Mouse (Mus musculus) kidney, adult 2 months (tissue): ENCODE measurements around the gene Nbeal1.

Experiments used
- CTCF ChIP-seq: fragments of 200-500 bp; conservative IDR thresholded peaks from 2 replicates; pipeline ENCODE4 v1.5.1; 2011; ENCODE audit warnings: low read depth, mild to moderate bottlenecking, control low read depth, low read length, moderate library complexity, mixed read lengths; ENCODE audit not compliant: insufficient read depth, insufficient read length
- POLR2A ChIP-seq: fragments of 200-500 bp; IDR thresholded peaks from one replicate; pipeline ENCODE4 v1.6.1; 2011; ENCODE audit warnings: low read depth, low read length, control low read depth

- TF ChIP-seq CTCF (no peak), POLR2A (no peak)
Measured at GRCm38 (mm10) chr1:60376556-60376955, 196.2 kb downstream of the Nbeal1 start.
